Mouse (Mus musculus) Patski (cell line): ENCODE results near the gene Borcs6. TPM values are rescaled to one million over a fixed set of nuclear protein-coding genes. Genes with fewer than 3 reads are reported as not detected.

Experiments used
- ATAC-seq: fragments of 100-300 bp; one replicate; pipeline ENCODE4 v1.8.0; 2021
- CTCF ChIA-PET: fragments of 350-600 bp; sonication (Branson Sonifier 250); formaldehyde crosslinking; loops from one replicate; lab custom pipeline; 2022; ENCODE audit warnings: inconsistent platforms; lab: Charles Lee
- POLR2A ChIA-PET: fragments of 350-600 bp; sonication (Branson Sonifier 250); formaldehyde crosslinking; loops from one replicate; lab custom pipeline; 2022; ENCODE audit warnings: antibody characterized with exemption, inconsistent platforms; lab: Charles Lee
- DNase-seq: peaks from one replicate; pipeline ENCODE4 v3.0.0-alpha.2; 2011; ENCODE audit warnings: low read depth, low spot score
- H3K27me3 ChIP-seq: fragments of 371-371 bp; one replicate; pipeline ENCODE4 v1.5.1; 2021
- CTCF ChIP-seq: fragments of 100-300 bp; IDR thresholded peaks from one replicate; pipeline ENCODE4 v1.5.1; 2021
- in situ Hi-C: fragments of 300-500 bp; cut with MboI; formaldehyde crosslinking; loops from 3 replicates; pipeline ENCODE4 v1.11.1; 2018; ENCODE audit warnings: low pct_unique_long_range_greater_than_20kb, mixed read lengths
- polyA plus RNA-seq: library from polyadenylated mRNA; unstranded; gene quantifications from one replicate; pipeline ENCODE4 v1.2.3, GENCODE M21; 2021

Gene Borcs6
- polyA plus RNA-seq, 1 experiment from 2014 or later: 15.9 TPM

GRCm38 (mm10) chr11:69073951-69074775 is 14.6 kb downstream of the Borcs6 start:
- no peaks in the 10 kb centered on the region for H3K27me3 ChIP-seq
- in situ Hi-C loops: no loop called here
- POLR2A ChIA-PET: interaction anchor here (0.5 to 2.0 kb wide), 4 partner anchors 13 to 51 kb away, joined by 4 to 9 read pairs (median 8); partner anchors contain the start of genes 9130213A22Rik and Borcs6
- no peak for TF ChIP-seq CTCF
- DNase-seq (no peak), ATAC-seq (no peak)
- CTCF ChIA-PET: interaction anchor here (1.8 to 4.4 kb wide), 2 partner anchors 19 to 47 kb away, joined by 7 to 13 read pairs; partner anchors contain the start of gene 9130213A22Rik

- TF ChIP-seq CTCF: no peak
- in situ Hi-C loops: loop anchor here (25.0 kb wide), 1 partner anchor 913 kb away; the partner anchor contains the start of genes Ctdnep1, Elp5, Gabarap and Phf23
- ChIA-PET CTCF (interaction anchor here (4.4 kb wide), 1 partner anchor 18 kb away, joined by 13 read pairs; no protein-coding TSS in a partner anchor), POLR2A (no interaction called here)
- H3K27me3 ChIP-seq: no peaks in the 10 kb centered on the region
- DNase-seq (no peak), ATAC-seq (no peak)
These were observed 15.2 kb downstream of the Borcs6 start for GRCm38 (mm10) chr11:69074776-69075069.

GRCm38 (mm10) chr11:69075764-69076479 is 16.4 kb downstream of the Borcs6 start:
- CTCF ChIA-PET: interaction anchor here (0.9 to 4.4 kb wide), 5 partner anchors 9 to 49 kb away, joined by 3 to 13 read pairs (median 3); no protein-coding TSS in a partner anchor
- in situ Hi-C loops: loop anchor here (25.0 kb wide), 1 partner anchor 911 kb away; the partner anchor contains the start of genes Ctdnep1, Elp5, Gabarap and Phf23
- no peak for TF ChIP-seq CTCF
- H3K27me3 ChIP-seq: no peaks in the 10 kb centered on the region
- no peak for DNase-seq
- no peak for ATAC-seq
- POLR2A ChIA-PET: interaction anchor here (0.7 to 1.1 kb wide), 2 partner anchors 12 to 15 kb away, joined by 3 read pairs; partner anchors contain the start of gene Vamp2

GRCm38 (mm10) chr11:69076572-69076971 is 17.1 kb downstream of the Borcs6 start:
- TF ChIP-seq CTCF: no peak
- no peak for DNase-seq
- ChIA-PET POLR2A (interaction anchor here (0.7 kb wide), 1 partner anchor 14 kb away, joined by 3 read pairs; no protein-coding TSS in a partner anchor), CTCF (interaction anchor here (0.9 to 4.4 kb wide), 4 partner anchors 9 to 48 kb away, joined by 3 to 13 read pairs (median 4); no protein-coding TSS in a partner anchor)
- in situ Hi-C loops: loop anchor here (25.0 kb wide), 1 partner anchor 911 kb away; the partner anchor contains the start of genes Ctdnep1, Elp5, Gabarap and Phf23
- no peaks in the 10 kb centered on the region for H3K27me3 ChIP-seq
- no peak for ATAC-seq

GRCm38 (mm10) chr11:69077316-69077715 is 17.8 kb downstream of the Borcs6 start:
- in situ Hi-C loops: loop anchor here (25.0 kb wide), 1 partner anchor 910 kb away; the partner anchor contains the start of genes Ctdnep1, Elp5, Gabarap and Phf23
- ATAC-seq: no peak
- no peaks in the 10 kb centered on the region for H3K27me3 ChIP-seq
- POLR2A ChIA-PET: no interaction called here
- DNase-seq: no peak
- CTCF ChIA-PET: interaction anchor here (0.7 to 1.5 kb wide), 4 partner anchors 9 to 48 kb away, joined by 3 to 5 read pairs (median 3); no protein-coding TSS in a partner anchor
- TF ChIP-seq CTCF: no peak

GRCm38 (mm10) chr11:69078041-69078440 is 18.5 kb downstream of the Borcs6 start:
- ChIA-PET POLR2A (interaction anchor here (1.1 kb wide), 1 partner anchor 9 kb away, joined by 3 read pairs; no protein-coding TSS in a partner anchor), CTCF (interaction anchor here (0.7 to 1.1 kb wide), 3 partner anchors 9 to 46 kb away, joined by 3 read pairs; no protein-coding TSS in a partner anchor)
- H3K27me3 ChIP-seq: no peaks in the 10 kb centered on the region
- TF ChIP-seq CTCF: no peak
- no peak for DNase-seq
- in situ Hi-C loops: loop anchor here (25.0 kb wide), 1 partner anchor 909 kb away; the partner anchor contains the start of genes Ctdnep1, Elp5, Gabarap and Phf23
- ATAC-seq: no peak

GRCm38 (mm10) chr11:69078805-69079438 is 19.4 kb downstream of the Borcs6 start:
- DNase-seq (no peak), ATAC-seq (no peak)
- CTCF ChIA-PET: interaction anchor here (1.4 to 2.1 kb wide), 3 partner anchors 12 to 43 kb away, joined by 6 to 8 read pairs (median 7); partner anchors contain the start of gene 9130213A22Rik
- in situ Hi-C loops: loop anchor here (25.0 kb wide), 1 partner anchor 908 kb away; the partner anchor contains the start of genes Ctdnep1, Elp5, Gabarap and Phf23
- TF ChIP-seq CTCF: no peak
- H3K27me3 ChIP-seq: no peaks in the 10 kb centered on the region
- POLR2A ChIA-PET: interaction anchor here (0.6 to 1.2 kb wide), 6 partner anchors 8 to 1157 kb away, joined by 3 to 6 read pairs (median 4); partner anchors contain the start of genes 9130213A22Rik, Per1 and Vamp2

- ATAC-seq (no peak), DNase-seq (no peak)
- POLR2A ChIA-PET: interaction anchor here (0.6 to 1.1 kb wide), 3 partner anchors 12 to 43 kb away, joined by 3 to 6 read pairs (median 6); partner anchors contain the start of gene 9130213A22Rik
- CTCF ChIA-PET: interaction anchor here (1.1 to 2.1 kb wide), 4 partner anchors 12 to 42 kb away, joined by 5 to 8 read pairs (median 6); partner anchors contain the start of genes 9130213A22Rik and Per1
- TF ChIP-seq CTCF: no peak
- no peaks in the 10 kb centered on the region for H3K27me3 ChIP-seq
- in situ Hi-C loops: loop anchor here (25.0 kb wide), 1 partner anchor 907 kb away; the partner anchor contains the start of genes Ctdnep1, Elp5, Gabarap and Phf23
These were observed 20.8 kb downstream of the Borcs6 start for GRCm38 (mm10) chr11:69080102-69080854.
